Mouse (Mus musculus): ENCODE data around the gene Erc1. TPM values are rescaled to one million over a fixed set of nuclear protein-coding genes. Genes with fewer than 3 reads are reported as not detected.

The Erc1 gene
- total RNA-seq, 2 experiments from 2014 or later, result 12.8 to 13.5 TPM

GRCm38 (mm10) chr6:119643178-119643728 lies 204.7 kb downstream of the Erc1 start:
- no peak for ATAC-seq (replicated peaks; ENCODE audit: low FRiP score, low TSS enrichment, poor library complexity, severe bottlenecking)

- no peak for ATAC-seq (replicated peaks; ENCODE audit: low FRiP score, low TSS enrichment, poor library complexity, severe bottlenecking)
Observed at GRCm38 (mm10) chr6:119642718-119643117, 205.2 kb downstream of the Erc1 start.

- no peak for ATAC-seq (replicated peaks; ENCODE audit: low FRiP score, low TSS enrichment, poor library complexity, severe bottlenecking)
Observed at GRCm38 (mm10) chr6:119635629-119636028, 212.3 kb downstream of the Erc1 start.

- no peak for ATAC-seq (replicated peaks; ENCODE audit: low FRiP score, low TSS enrichment, poor library complexity, severe bottlenecking)
Observed at GRCm38 (mm10) chr6:119630622-119631021, 217.3 kb downstream of the Erc1 start.

- ATAC-seq (replicated peaks; ENCODE audit: low FRiP score, low TSS enrichment, poor library complexity, severe bottlenecking), result no peak
Observed at GRCm38 (mm10) chr6:119601379-119601778, 246.6 kb downstream of the Erc1 start.

- ATAC-seq (replicated peaks; ENCODE audit: low FRiP score, low TSS enrichment, poor library complexity, severe bottlenecking), result no peak
Observed at GRCm38 (mm10) chr6:119595440-119595839, 252.5 kb downstream of the Erc1 start.

- no peak for ATAC-seq (replicated peaks; ENCODE audit: low FRiP score, low TSS enrichment, poor library complexity, severe bottlenecking)
Observed at GRCm38 (mm10) chr6:119590872-119591271, 257.1 kb downstream of the Erc1 start.

- no peak for ATAC-seq (replicated peaks; ENCODE audit: low FRiP score, low TSS enrichment, poor library complexity, severe bottlenecking)
Observed at GRCm38 (mm10) chr6:119587897-119588296, 260.1 kb downstream of the Erc1 start.

GRCm38 (mm10) chr6:119587454-119587853 lies 260.5 kb downstream of the Erc1 start:
- no peak for ATAC-seq (replicated peaks; ENCODE audit: low FRiP score, low TSS enrichment, poor library complexity, severe bottlenecking)

- no peak for ATAC-seq (replicated peaks; ENCODE audit: low FRiP score, low TSS enrichment, poor library complexity, severe bottlenecking)
Observed at GRCm38 (mm10) chr6:119585652-119586375, 262.2 kb downstream of the Erc1 start.

- no peak for ATAC-seq (replicated peaks; ENCODE audit: low FRiP score, low TSS enrichment, poor library complexity, severe bottlenecking)
Observed at GRCm38 (mm10) chr6:119584061-119584460, 263.9 kb downstream of the Erc1 start.

- ATAC-seq (replicated peaks; ENCODE audit: low FRiP score, low TSS enrichment, poor library complexity, severe bottlenecking), result no peak
Observed at GRCm38 (mm10) chr6:119583165-119583564, 264.8 kb downstream of the Erc1 start.

GRCm38 (mm10) chr6:119576706-119577105 lies 271.3 kb downstream of the Erc1 start:
- ATAC-seq (replicated peaks; ENCODE audit: low FRiP score, low TSS enrichment, poor library complexity, severe bottlenecking), result no peak

GRCm38 (mm10) chr6:119575331-119575730 lies 272.6 kb downstream of the Erc1 start:
- no peak for ATAC-seq (replicated peaks; ENCODE audit: low FRiP score, low TSS enrichment, poor library complexity, severe bottlenecking)

- no peak for ATAC-seq (replicated peaks; ENCODE audit: low FRiP score, low TSS enrichment, poor library complexity, severe bottlenecking)
Observed at GRCm38 (mm10) chr6:119572296-119572695, 275.7 kb downstream of the Erc1 start.

- no peak for ATAC-seq (replicated peaks; ENCODE audit: low FRiP score, low TSS enrichment, poor library complexity, severe bottlenecking)
Observed at GRCm38 (mm10) chr6:119570797-119571196, 277.2 kb downstream of the Erc1 start.

- no peak for ATAC-seq (replicated peaks; ENCODE audit: low FRiP score, low TSS enrichment, poor library complexity, severe bottlenecking)
Observed at GRCm38 (mm10) chr6:119568339-119568738, 279.6 kb downstream of the Erc1 start.

- no peak for ATAC-seq (replicated peaks; ENCODE audit: low FRiP score, low TSS enrichment, poor library complexity, severe bottlenecking)
Observed at GRCm38 (mm10) chr6:119565451-119566379, 282.3 kb downstream of the Erc1 start.

GRCm38 (mm10) chr6:119562558-119562957 lies 285.4 kb downstream of the Erc1 start:
- ATAC-seq (replicated peaks; ENCODE audit: low FRiP score, low TSS enrichment, poor library complexity, severe bottlenecking), result no peak

- no peak for ATAC-seq (replicated peaks; ENCODE audit: low FRiP score, low TSS enrichment, poor library complexity, severe bottlenecking)
Observed at GRCm38 (mm10) chr6:119558855-119559254, 289.1 kb downstream of the Erc1 start.

All from megakaryocyte-erythroid progenitor cell, adult 5-6 weeks (primary cell).